Mouse (Mus musculus): ENCODE results near the gene Nono. TPM values are rescaled to one million over a fixed set of nuclear protein-coding genes. Genes with fewer than 3 reads are reported as not detected.

Gene Nono
- polyA plus RNA-seq, 1 experiment from 2014 or later, result 358 TPM

- no peaks in the 10 kb centered on the region for H3K27me3 ChIP-seq (ENCODE audit: control insufficient read depth, insufficient read depth, low read length)
- H3K36me3 ChIP-seq (ENCODE audit: control insufficient read depth, insufficient read depth, low read length), result no peaks in the 10 kb centered on the region; the same call in 1 of the 2 replicates
- H3K9ac ChIP-seq (replicated peaks; ENCODE audit: low read depth, low read length), result peak overlapping the region; percentile 46; the same call in 1 of the 2 replicates
- H3K27ac ChIP-seq (ENCODE audit: low read length), result peak overlapping the region; percentile 48; the same call in 1 of the 2 replicates
- WGBS, result 24% methylated on average over 32 of the region's 36 CpGs
- peaks cover 5% of the 10 kb centered on the region; the same call in 1 of the 2 replicates for H3K4me1 ChIP-seq (ENCODE audit: control insufficient read depth, insufficient read depth, low read length)
- ATAC-seq (ENCODE audit: insufficient number of reproducible peaks, insufficient read depth, low FRiP score, low read depth), result no peak
- H3K4me3 ChIP-seq (ENCODE audit: low read depth, low read length), result peak overlapping the region; percentile 48
- no peaks in the 10 kb centered on the region for H3K9me3 ChIP-seq (ENCODE audit: control insufficient read depth, low read depth, low read length)
- H3K4me2 ChIP-seq (replicated peaks; ENCODE audit: low read depth, low read length), result peak overlapping the region; percentile 36
Measured at GRCm38 (mm10) chrX:101418946-101419724, 10.0 kb upstream of the Nono start.

- Histone ChIP-seq H3K27me3 (ENCODE audit: control insufficient read depth, insufficient read depth, low read length) (no peaks in the 10 kb centered on the region), H3K4me3 (ENCODE audit: low read depth, low read length) (peak overlapping the region; percentile 48), H3K9me3 (ENCODE audit: control insufficient read depth, low read depth, low read length) (no peaks in the 10 kb centered on the region), H3K27ac (ENCODE audit: low read length) (peak overlapping the region; percentile 61; the same call in 1 of the 2 replicates), H3K36me3 (ENCODE audit: control insufficient read depth, insufficient read depth, low read length) (no peaks in the 10 kb centered on the region; the same call in 1 of the 2 replicates), H3K4me1 (ENCODE audit: control insufficient read depth, insufficient read depth, low read length) (peaks cover 5% of the 10 kb centered on the region; the same call in 1 of the 2 replicates), H3K4me2 (replicated peaks; ENCODE audit: low read depth, low read length) (peak overlapping the region; percentile 44), H3K9ac (replicated peaks; ENCODE audit: low read depth, low read length) (peak overlapping the region; percentile 46; the same call in 1 of the 2 replicates)
- peak; percentile 95 for ATAC-seq (ENCODE audit: insufficient number of reproducible peaks, insufficient read depth, low FRiP score, low read depth)
- 18% methylated on average over 50 of the region's 54 CpGs for WGBS
Measured at GRCm38 (mm10) chrX:101419725-101420699, 9.1 kb upstream of the Nono start.

GRCm38 (mm10) chrX:101420700-101421095 lies 8.4 kb upstream of the Nono start, which contains the start of gene Zmym3:
Zmym3 (minus strand) TSS chrX:101420849.
- H3K36me3 ChIP-seq (ENCODE audit: control insufficient read depth, insufficient read depth, low read length), result no peaks in the 10 kb centered on the region; the same call in 1 of the 2 replicates
- no peaks in the 10 kb centered on the region for H3K27me3 ChIP-seq (ENCODE audit: control insufficient read depth, insufficient read depth, low read length)
- peak within 1 kb of the TSS; percentile 46; the same call in 1 of the 2 replicates for H3K9ac ChIP-seq (replicated peaks; ENCODE audit: low read depth, low read length)
- no peaks in the 10 kb centered on the region for H3K9me3 ChIP-seq (ENCODE audit: control insufficient read depth, low read depth, low read length)
- H3K27ac ChIP-seq (ENCODE audit: low read length), result peak within 1 kb of the TSS; percentile 61; the same call in 1 of the 2 replicates
- peak within 1 kb of the TSS; percentile 44 for H3K4me2 ChIP-seq (replicated peaks; ENCODE audit: low read depth, low read length)
- 31% methylated on average over 4 of the region's 4 CpGs for WGBS
- peaks cover 5% of the 10 kb centered on the region; the same call in 1 of the 2 replicates for H3K4me1 ChIP-seq (ENCODE audit: control insufficient read depth, insufficient read depth, low read length)
- ATAC-seq (ENCODE audit: insufficient number of reproducible peaks, insufficient read depth, low FRiP score, low read depth), result no peak
- peak within 1 kb of the TSS; percentile 48 for H3K4me3 ChIP-seq (ENCODE audit: low read depth, low read length)

- no peak overlapping the region for H3K4me3 ChIP-seq (ENCODE audit: low read depth, low read length)
- no peak overlapping the region for H3K27ac ChIP-seq (ENCODE audit: low read length)
- WGBS, result 86% methylated on average over 2 of the region's 2 CpGs
- no peaks in the 10 kb centered on the region for H3K36me3 ChIP-seq (ENCODE audit: control insufficient read depth, insufficient read depth, low read length)
- no peak overlapping the region for H3K9ac ChIP-seq (replicated peaks; ENCODE audit: low read depth, low read length)
- H3K4me1 ChIP-seq (ENCODE audit: control insufficient read depth, insufficient read depth, low read length), result peaks cover 1% of the 10 kb centered on the region; the same call in 1 of the 2 replicates
- H3K27me3 ChIP-seq (ENCODE audit: control insufficient read depth, insufficient read depth, low read length), result no peaks in the 10 kb centered on the region
- ATAC-seq (ENCODE audit: insufficient number of reproducible peaks, insufficient read depth, low FRiP score, low read depth), result no peak
- H3K4me2 ChIP-seq (replicated peaks; ENCODE audit: low read depth, low read length), result no peak overlapping the region
- no peaks in the 10 kb centered on the region for H3K9me3 ChIP-seq (ENCODE audit: control insufficient read depth, low read depth, low read length)
Measured at GRCm38 (mm10) chrX:101423462-101423861, 5.7 kb upstream of the Nono start.

- Histone ChIP-seq H3K4me3 (ENCODE audit: low read depth, low read length) (no peak overlapping the region), H3K9ac (replicated peaks; ENCODE audit: low read depth, low read length) (no peak overlapping the region), H3K9me3 (ENCODE audit: control insufficient read depth, low read depth, low read length) (no peaks in the 10 kb centered on the region), H3K27ac (ENCODE audit: low read length) (no peak overlapping the region), H3K4me1 (ENCODE audit: control insufficient read depth, insufficient read depth, low read length) (no peaks in the 10 kb centered on the region), H3K36me3 (ENCODE audit: control insufficient read depth, insufficient read depth, low read length) (peaks cover 5% of the 10 kb centered on the region; the same call in 1 of the 2 replicates), H3K4me2 (replicated peaks; ENCODE audit: low read depth, low read length) (no peak overlapping the region), H3K27me3 (ENCODE audit: control insufficient read depth, insufficient read depth, low read length) (no peaks in the 10 kb centered on the region)
- no peak for ATAC-seq (ENCODE audit: insufficient number of reproducible peaks, insufficient read depth, low FRiP score, low read depth)
- WGBS, result 4% methylated on average over 1 of the region's 1 CpGs
Measured at GRCm38 (mm10) chrX:101427774-101428173, 1.3 kb upstream of the Nono start.

- Histone ChIP-seq H3K4me2 (replicated peaks; ENCODE audit: low read depth, low read length) (peak overlapping the region; percentile 43), H3K27me3 (ENCODE audit: control insufficient read depth, insufficient read depth, low read length) (no peaks in the 10 kb centered on the region), H3K9me3 (ENCODE audit: control insufficient read depth, low read depth, low read length) (no peaks in the 10 kb centered on the region), H3K36me3 (ENCODE audit: control insufficient read depth, insufficient read depth, low read length) (peaks cover 8% of the 10 kb centered on the region; the same call in 1 of the 2 replicates), H3K27ac (ENCODE audit: low read length) (peak overlapping the region; percentile 90), H3K4me3 (ENCODE audit: low read depth, low read length) (peak overlapping the region; percentile 19), H3K4me1 (ENCODE audit: control insufficient read depth, insufficient read depth, low read length) (no peaks in the 10 kb centered on the region), H3K9ac (replicated peaks; ENCODE audit: low read depth, low read length) (no peak overlapping the region)
- 28% methylated on average over 7 of the region's 7 CpGs for WGBS
- no peak for ATAC-seq (ENCODE audit: insufficient number of reproducible peaks, insufficient read depth, low FRiP score, low read depth)
Measured at GRCm38 (mm10) chrX:101428785-101429141, 355 bp upstream of the Nono start.

- peak overlapping the region; percentile 56 for H3K4me3 ChIP-seq (ENCODE audit: low read depth, low read length)
- H3K9me3 ChIP-seq (ENCODE audit: control insufficient read depth, low read depth, low read length), result no peaks in the 10 kb centered on the region
- no peaks in the 10 kb centered on the region for H3K4me1 ChIP-seq (ENCODE audit: control insufficient read depth, insufficient read depth, low read length)
- ATAC-seq (ENCODE audit: insufficient number of reproducible peaks, insufficient read depth, low FRiP score, low read depth), result 0 out of 2 replicates have a peak, but pooled peaks have one; percentile 35
- H3K36me3 ChIP-seq (ENCODE audit: control insufficient read depth, insufficient read depth, low read length), result peaks cover 8% of the 10 kb centered on the region; the same call in 1 of the 2 replicates
- no peaks in the 10 kb centered on the region for H3K27me3 ChIP-seq (ENCODE audit: control insufficient read depth, insufficient read depth, low read length)
- H3K27ac ChIP-seq (ENCODE audit: low read length), result peak overlapping the region; percentile 97
- 17% methylated on average over 14 of the region's 14 CpGs for WGBS
- peak overlapping the region; percentile 53 for H3K4me2 ChIP-seq (replicated peaks; ENCODE audit: low read depth, low read length)
- peak overlapping the region; percentile 71 for H3K9ac ChIP-seq (replicated peaks; ENCODE audit: low read depth, low read length)
Measured at GRCm38 (mm10) chrX:101429976-101430375, 858 bp downstream of the Nono start.
